Mouse (Mus musculus) forebrain, postnatal 0 days (tissue): Measurements from ENCODE around the gene Nek10. TPM values are rescaled to one million over a fixed set of nuclear protein-coding genes. Genes with fewer than 3 reads are reported as not detected.
"Not testable (repeated sequence)": the region's sequence is repeated elsewhere in the genome, so short reads cannot be mapped to it uniquely, and the experiment has no call there.

Experiments
- ATAC-seq: fragments of 200-750 bp; cut with Nextera tagmentation; 2 replicates; pipeline ENCODE4 v1.8.0; 2017; ENCODE audit warnings: mild to moderate bottlenecking, moderate library complexity
- DNase-seq: peaks from one replicate; pipeline ENCODE4 v3.0.0-alpha.2; 2015
- H3K27ac ChIP-seq: fragments of 300-500 bp; sonication (generic); 2 replicates; pipeline ENCODE4 v1.5.1; 2014; ENCODE audit warnings: low read depth, mild to moderate bottlenecking, antibody characterized with exemption, low read length, moderate library complexity, mixed read lengths
- H3K27me3 ChIP-seq: fragments of 300-500 bp; sonication (generic); 2 replicates; pipeline ENCODE4 v1.6.1; 2014; ENCODE audit warnings: mild to moderate bottlenecking, low read length, mixed read lengths; ENCODE audit not compliant: insufficient read depth
- H3K36me3 ChIP-seq: fragments of 300-500 bp; sonication (generic); 2 replicates; pipeline ENCODE4 v1.6.1; 2014; ENCODE audit warnings: mild to moderate bottlenecking, moderate library complexity; ENCODE audit not compliant: insufficient read depth
- H3K4me1 ChIP-seq: fragments of 300-500 bp; sonication (generic); 2 replicates; pipeline ENCODE4 v1.6.1; 2014; ENCODE audit warnings: antibody characterized with exemption; ENCODE audit not compliant: insufficient read depth
- H3K4me2 ChIP-seq: fragments of 300-500 bp; sonication (generic); 2 replicates; pipeline ENCODE4 v1.6.1; 2014; ENCODE audit warnings: low read depth, mild to moderate bottlenecking, moderate library complexity
- H3K4me3 ChIP-seq: fragments of 300-500 bp; sonication (generic); 2 replicates; pipeline ENCODE4 v1.5.1; 2014; ENCODE audit warnings: low read depth, low read length, mixed read lengths
- H3K9ac ChIP-seq: fragments of 300-500 bp; sonication (generic); 2 replicates; pipeline ENCODE4 v1.6.1; 2014; ENCODE audit warnings: mild to moderate bottlenecking
- H3K9me3 ChIP-seq: fragments of 300-500 bp; sonication (generic); 2 replicates; pipeline ENCODE4 v1.6.1; 2016; ENCODE audit warnings: low read length
- CTCF ChIP-seq: sonication (generic); IDR thresholded peaks from 2 replicates; pipeline ENCODE4 v1.5.1; 2016; ENCODE audit warnings: antibody characterized with exemption, control low read depth, low read depth
- WGBS: fragments of 180-500 bp; shearing (Covaris S2); extraction: QIAGEN DNeasy Blood & Tissue Kit; methylation state at CpG from one replicate; pipeline ENCODE4 v1.1.7; 2014; 5-methylcytosine and 5-hydroxymethylcytosine counted together
- polyA plus RNA-seq: library from polyadenylated mRNA; unstranded; fragments of >200 nt; fragmentation: Nextera tagmentation; extraction: Ambion mirVana; gene quantifications from 2 replicates; pipeline ENCODE4 v1.2.1, GENCODE M21; 2015
- total RNA-seq: library from RNA; depleted of rRNA; stranded (reverse); fragments of >200 nt; gene quantifications from 2 replicates; pipeline ENCODE4 v1.2.3, GENCODE M21; 2014; rRNA removed

Nek10 gene
- total RNA-seq: 1.1 and 3.0 TPM in 2 replicates
- polyA plus RNA-seq: 0.18 and 0.25 TPM in 2 replicates

- no CpG with 5 or more reads among the region's 2 CpGs for WGBS
- H3K4me1 ChIP-seq, H3K9me3 ChIP-seq, ATAC-seq, H3K27me3 ChIP-seq, H3K4me3 ChIP-seq, DNase-seq, H3K9ac ChIP-seq, H3K27ac ChIP-seq, H3K36me3 ChIP-seq: not testable (repeated sequence)
- peak within 1 kb of the TSS; percentile 39 for H3K4me2 ChIP-seq
Measured at GRCm38 (mm10) chr14:14803115-14803514, at the start of gene Nek10. Nek10 (plus strand) TSS chr14:14803415.

- TF ChIP-seq CTCF: no peak
- Histone ChIP-seq H3K27me3 (no peaks in the 10 kb centered on the region), H3K4me1 (no peaks in the 10 kb centered on the region), H3K9ac (no peak overlapping the region), H3K36me3 (peaks cover 21% of the 10 kb centered on the region), H3K4me2 (no peak overlapping the region), H3K27ac (no peak overlapping the region), H3K9me3 (no peaks in the 10 kb centered on the region), H3K4me3 (no peak overlapping the region)
- DNase-seq: no peak
- WGBS: 85% methylated on average over 2 of the region's 2 CpGs
- ATAC-seq: no peak
Measured at GRCm38 (mm10) chr14:14781169-14781568, 22.0 kb upstream of the Nek10 start.

GRCm38 (mm10) chr14:14784223-14784622 lies 19.0 kb upstream of the Nek10 start:
- no peak overlapping the region for H3K4me2 ChIP-seq
- peaks cover 12% of the 10 kb centered on the region for H3K36me3 ChIP-seq
- TF ChIP-seq CTCF: no peak
- DNase-seq (no peak), ATAC-seq (no peak)
- no peak overlapping the region for H3K9ac ChIP-seq
- no peaks in the 10 kb centered on the region for H3K4me1 ChIP-seq
- H3K9me3 ChIP-seq: no peaks in the 10 kb centered on the region
- WGBS: 88% methylated on average over 1 of the region's 1 CpGs
- no peak overlapping the region for H3K4me3 ChIP-seq
- no peak overlapping the region for H3K27ac ChIP-seq
- no peaks in the 10 kb centered on the region for H3K27me3 ChIP-seq

DNA sequence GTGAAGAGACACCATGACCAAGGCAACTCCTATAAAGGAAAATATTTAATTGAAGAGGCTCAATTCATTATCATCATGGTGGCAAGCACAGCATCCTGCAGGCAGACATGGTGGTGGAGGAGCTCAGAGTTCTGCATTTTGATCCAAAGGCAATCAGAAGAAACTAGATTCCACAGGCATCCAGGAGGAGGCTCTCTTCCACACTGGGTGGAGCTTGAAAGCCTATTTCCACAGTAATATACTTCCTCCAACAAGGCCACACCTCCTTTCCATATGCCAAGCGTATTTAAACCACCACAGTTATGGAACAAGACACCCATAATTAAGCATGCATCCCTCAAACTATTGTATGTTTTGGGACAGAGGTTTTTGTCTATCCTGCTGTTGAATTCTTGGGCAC lies 16.2 kb upstream of the Nek10 start:
- 82% methylated on average over 1 of the region's 1 CpGs for WGBS
- Histone ChIP-seq H3K4me1 (no peaks in the 10 kb centered on the region), H3K36me3 (peaks cover 24% of the 10 kb centered on the region), H3K27me3 (no peaks in the 10 kb centered on the region), H3K9me3 (no peaks in the 10 kb centered on the region), H3K9ac (no peak overlapping the region), H3K4me3 (no peak overlapping the region), H3K4me2 (no peak overlapping the region), H3K27ac (no peak overlapping the region)
- TF ChIP-seq CTCF: no peak
- ATAC-seq (no peak), DNase-seq (no peak)

GRCm38 (mm10) chr14:14789840-14790470 lies 13.3 kb upstream of the Nek10 start:
- no peak for TF ChIP-seq CTCF

GRCm38 (mm10) chr14:14799861-14800260 lies 3.4 kb upstream of the Nek10 start:
- no peaks in the 10 kb centered on the region for H3K4me1 ChIP-seq
- no peaks in the 10 kb centered on the region for H3K27me3 ChIP-seq
- no peaks in the 10 kb centered on the region for H3K9me3 ChIP-seq
- 86% methylated on average over 5 of the region's 5 CpGs for WGBS
- no peak overlapping the region for H3K4me2 ChIP-seq
- no peak overlapping the region for H3K9ac ChIP-seq
- TF ChIP-seq CTCF: no peak
- no peak overlapping the region for H3K4me3 ChIP-seq
- DNase-seq (no peak), ATAC-seq (no peak)
- H3K36me3 ChIP-seq: peaks cover 11% of the 10 kb centered on the region; the same call in 1 of the 2 replicates
- no peak overlapping the region for H3K27ac ChIP-seq

More at GRCm38 (mm10) chr14:14789840-14790470, 13.3 kb upstream of the Nek10 start:
- H3K27me3 ChIP-seq: no peaks in the 10 kb centered on the region
- H3K27ac ChIP-seq: no peak overlapping the region
- no peaks in the 10 kb centered on the region for H3K4me1 ChIP-seq
- WGBS: 96% methylated on average over 4 of the region's 4 CpGs
- DNase-seq: no peak
- H3K9ac ChIP-seq: no peak overlapping the region
- H3K36me3 ChIP-seq: peaks cover 24% of the 10 kb centered on the region
- ATAC-seq: no peak
- H3K4me3 ChIP-seq: no peak overlapping the region
- no peak overlapping the region for H3K4me2 ChIP-seq
- H3K9me3 ChIP-seq: no peaks in the 10 kb centered on the region

GRCm38 (mm10) chr14:14800332-14800731 lies 2.9 kb upstream of the Nek10 start:
- no peak overlapping the region for H3K4me2 ChIP-seq
- H3K27ac ChIP-seq: no peak overlapping the region
- no peaks in the 10 kb centered on the region for H3K4me1 ChIP-seq
- DNase-seq: no peak
- H3K9me3 ChIP-seq: no peaks in the 10 kb centered on the region
- no peak overlapping the region for H3K4me3 ChIP-seq
- peaks cover 11% of the 10 kb centered on the region; the same call in 1 of the 2 replicates for H3K36me3 ChIP-seq
- TF ChIP-seq CTCF: no peak
- ATAC-seq: no peak
- H3K9ac ChIP-seq: no peak overlapping the region
- no peaks in the 10 kb centered on the region for H3K27me3 ChIP-seq
- WGBS: 93% methylated on average over 4 of the region's 4 CpGs
